Mouse (Mus musculus): ENCODE data around the gene Pja2. TPM values are rescaled to one million over a fixed set of nuclear protein-coding genes. Genes with fewer than 3 reads are reported as not detected.

Gene Pja2
- total and polyA plus RNA-seq, 2 experiments from 2014 or later = 189 to 215 TPM

- 44% methylated on average over 17 of the region's 17 CpGs for WGBS
- Histone ChIP-seq H3K4me3 (ENCODE audit: low read depth, low read length) (no peak overlapping the region), H3K27me3 (ENCODE audit: insufficient read depth, low read length) (no peaks in the 10 kb centered on the region), H3K9ac (replicated peaks; ENCODE audit: low read length, poor library complexity, severe bottlenecking) (no peak overlapping the region), H3K4me2 (ENCODE audit: low read depth, low read length, poor library complexity, severe bottlenecking) (peak overlapping the region; percentile 28), H3K27ac (ENCODE audit: low read depth, low read length) (no peak overlapping the region), H3K36me3 (ENCODE audit: insufficient read depth, low read length) (no peaks in the 10 kb centered on the region), H3K4me1 (ENCODE audit: insufficient read depth, low read length) (no peaks in the 10 kb centered on the region), H3K9me3 (ENCODE audit: low read length) (no peaks in the 10 kb centered on the region)
- no peak for TF ChIP-seq CTCF (IDR thresholded peaks at IDR 0.05)
- no peak for ATAC-seq (ENCODE audit: low FRiP score)
- DNase-seq (ENCODE audit: low spot score) = no peak
These were observed 14.4 kb upstream of the Pja2 start for GRCm38 (mm10) chr17:64346135-64346534.

GRCm38 (mm10) chr17:64344576-64345172 lies 13.0 kb upstream of the Pja2 start:
- Histone ChIP-seq H3K9me3 (ENCODE audit: low read length) (no peaks in the 10 kb centered on the region), H3K4me2 (ENCODE audit: low read depth, low read length, poor library complexity, severe bottlenecking) (no peak overlapping the region), H3K27me3 (ENCODE audit: insufficient read depth, low read length) (no peaks in the 10 kb centered on the region), H3K4me1 (ENCODE audit: insufficient read depth, low read length) (no peaks in the 10 kb centered on the region), H3K9ac (replicated peaks; ENCODE audit: low read length, poor library complexity, severe bottlenecking) (no peak overlapping the region), H3K4me3 (ENCODE audit: low read depth, low read length) (no peak overlapping the region), H3K27ac (ENCODE audit: low read depth, low read length) (no peak overlapping the region), H3K36me3 (ENCODE audit: insufficient read depth, low read length) (no peaks in the 10 kb centered on the region)
- WGBS = 87% methylated on average over 7 of the region's 7 CpGs
- TF ChIP-seq CTCF (IDR thresholded peaks at IDR 0.05) = no peak
- no peak for DNase-seq (ENCODE audit: low spot score)
- no peak for ATAC-seq (ENCODE audit: low FRiP score)

- Histone ChIP-seq H3K9ac (replicated peaks; ENCODE audit: low read length, poor library complexity, severe bottlenecking) (no peak overlapping the region), H3K27ac (ENCODE audit: low read depth, low read length) (no peak overlapping the region), H3K27me3 (ENCODE audit: insufficient read depth, low read length) (no peaks in the 10 kb centered on the region), H3K4me1 (ENCODE audit: insufficient read depth, low read length) (no peaks in the 10 kb centered on the region), H3K9me3 (ENCODE audit: low read length) (no peaks in the 10 kb centered on the region), H3K36me3 (ENCODE audit: insufficient read depth, low read length) (no peaks in the 10 kb centered on the region), H3K4me3 (ENCODE audit: low read depth, low read length) (no peak overlapping the region), H3K4me2 (ENCODE audit: low read depth, low read length, poor library complexity, severe bottlenecking) (no peak overlapping the region)
- TF ChIP-seq CTCF (IDR thresholded peaks at IDR 0.05) = no peak
- ATAC-seq (ENCODE audit: low FRiP score) (no peak), DNase-seq (ENCODE audit: low spot score) (no peak)
- WGBS = 67% methylated on average over 7 of the region's 7 CpGs
These were observed 10.0 kb upstream of the Pja2 start for GRCm38 (mm10) chr17:64341698-64342097.

- Histone ChIP-seq H3K36me3 (ENCODE audit: insufficient read depth, low read length) (no peaks in the 10 kb centered on the region), H3K4me2 (ENCODE audit: low read depth, low read length, poor library complexity, severe bottlenecking) (no peak overlapping the region), H3K4me1 (ENCODE audit: insufficient read depth, low read length) (no peaks in the 10 kb centered on the region), H3K9ac (replicated peaks; ENCODE audit: low read length, poor library complexity, severe bottlenecking) (no peak overlapping the region), H3K9me3 (ENCODE audit: low read length) (no peaks in the 10 kb centered on the region), H3K27me3 (ENCODE audit: insufficient read depth, low read length) (no peaks in the 10 kb centered on the region), H3K4me3 (ENCODE audit: low read depth, low read length) (no peak overlapping the region), H3K27ac (ENCODE audit: low read depth, low read length) (no peak overlapping the region)
- ATAC-seq (ENCODE audit: low FRiP score) = no peak
- no peak for TF ChIP-seq CTCF (IDR thresholded peaks at IDR 0.05)
- DNase-seq (ENCODE audit: low spot score) = no peak
- 76% methylated on average over 5 of the region's 5 CpGs for WGBS
These were observed 8.0 kb upstream of the Pja2 start for GRCm38 (mm10) chr17:64339752-64340151.

- no peak overlapping the region for H3K4me3 ChIP-seq (ENCODE audit: low read depth, low read length)
- ATAC-seq (ENCODE audit: low FRiP score) = no peak
These were observed 5.5 kb upstream of the Pja2 start for GRCm38 (mm10) chr17:64337220-64337619.

GRCm38 (mm10) chr17:64333956-64334355 lies 2.2 kb upstream of the Pja2 start:
- TF ChIP-seq CTCF (IDR thresholded peaks at IDR 0.05) = no peak
- Histone ChIP-seq H3K4me2 (ENCODE audit: low read depth, low read length, poor library complexity, severe bottlenecking) (no peak overlapping the region), H3K9me3 (ENCODE audit: low read length) (no peaks in the 10 kb centered on the region), H3K27ac (ENCODE audit: low read depth, low read length) (no peak overlapping the region), H3K27me3 (ENCODE audit: insufficient read depth, low read length) (no peaks in the 10 kb centered on the region), H3K4me3 (ENCODE audit: low read depth, low read length) (no peak overlapping the region), H3K36me3 (ENCODE audit: insufficient read depth, low read length) (no peaks in the 10 kb centered on the region), H3K4me1 (ENCODE audit: insufficient read depth, low read length) (no peaks in the 10 kb centered on the region), H3K9ac (replicated peaks; ENCODE audit: low read length, poor library complexity, severe bottlenecking) (no peak overlapping the region)
- DNase-seq (ENCODE audit: low spot score) (no peak), ATAC-seq (ENCODE audit: low FRiP score) (no peak)
- WGBS = 95% methylated on average over 4 of the region's 4 CpGs

More at GRCm38 (mm10) chr17:64337220-64337619, 5.5 kb upstream of the Pja2 start:
- Histone ChIP-seq H3K4me2 (ENCODE audit: low read depth, low read length, poor library complexity, severe bottlenecking) (no peak overlapping the region), H3K36me3 (ENCODE audit: insufficient read depth, low read length) (no peaks in the 10 kb centered on the region), H3K27me3 (ENCODE audit: insufficient read depth, low read length) (no peaks in the 10 kb centered on the region), H3K9me3 (ENCODE audit: low read length) (no peaks in the 10 kb centered on the region), H3K27ac (ENCODE audit: low read depth, low read length) (no peak overlapping the region), H3K9ac (replicated peaks; ENCODE audit: low read length, poor library complexity, severe bottlenecking) (no peak overlapping the region), H3K4me1 (ENCODE audit: insufficient read depth, low read length) (no peaks in the 10 kb centered on the region)
- WGBS = 88% methylated on average over 4 of the region's 4 CpGs
- TF ChIP-seq CTCF (IDR thresholded peaks at IDR 0.05) = no peak
- no peak for DNase-seq (ENCODE audit: low spot score)

Measured in midbrain, postnatal 0 days (tissue).